In genomic region chr14:101737501-101737900, GRCm38 (mm10) we compare ENCODE assay signal across 19 mouse cellular contexts. TPM values are rescaled to one million over a fixed set of nuclear protein-coding genes. Genes with fewer than 3 reads are reported as not detected.
"Had no signal": no experiment of that assay in that cellular context is flagged by ENCODE, and none has a peak within 500 bp of the region (broad histone marks: within the 10 kb centered on the region; RNA-seq: fewer than 3 reads in every experiment).

No protein-coding gene starts in this region.

- DNase-seq: cerebellum, postnatal 10 days; cerebellum, postnatal 14 days; cerebellum, postnatal 25 days; cerebellum, postnatal 36 days; embryo, embryonic 11 days; forebrain, postnatal 0 days; gastrocnemius, adult 2 months; gastrocnemius, postnatal 10 days; gastrocnemius, postnatal 14 days; gastrocnemius, postnatal 25 days; gastrocnemius, postnatal 36 days; heart, adult 11 months; heart, adult 18-20 months; heart, adult 2 months had no signal

RNA-seq across cellular contexts. Expression of gene Gm9922, which starts 7.9 kb away (rescaled TPM):
- total RNA-seq: common myeloid progenitor, adult 5-6 weeks; forebrain, postnatal 0 days; gastrocnemius, adult 18-20 months; gastrocnemius, adult 2 months; gastrocnemius, adult 8-10 months; gastrocnemius, postnatal 10 days; gastrocnemius, postnatal 14 days; gastrocnemius, postnatal 25 days; gastrocnemius, postnatal 36 days; gastrocnemius, postnatal 4 days; granulocyte monocyte progenitor cell, adult 5-6 weeks had no signal
